Mouse (Mus musculus) embryonic facial prominence, embryonic 10.5 days (tissue): ENCODE measurements at regions not wholly inside any gene's neighbourhood (a gene's known extent, or its start where the extent isn't known, plus 50 kb on each side); places are given as distances from the start of the nearest gene placed in this dataset.

Experiments
- DNase-seq: peaks from one replicate; pipeline ENCODE4 v3.0.0-alpha.2; 2017; ENCODE audit warnings: low spot score
- H3K27ac ChIP-seq: fragments of 300-500 bp; sonication (generic); replicated peaks from 2 replicates; pipeline ENCODE4 v1.5.1; 2016; ENCODE audit warnings: mild to moderate bottlenecking
- H3K27me3 ChIP-seq: fragments of 300-500 bp; sonication (generic); replicated peaks from 2 replicates; pipeline ENCODE4 v1.6.1; 2016; ENCODE audit warnings: low read depth, mild to moderate bottlenecking; ENCODE audit not compliant: poor library complexity, severe bottlenecking
- H3K36me3 ChIP-seq: fragments of 300-500 bp; sonication (generic); replicated peaks from 2 replicates; pipeline ENCODE4 v1.6.1; 2016; ENCODE audit warnings: mild to moderate bottlenecking, moderate library complexity
- H3K4me1 ChIP-seq: fragments of 300-500 bp; sonication (generic); 2 replicates; pipeline ENCODE4 v1.6.1; 2016
- H3K4me3 ChIP-seq: fragments of 300-500 bp; sonication (generic); 2 replicates; pipeline ENCODE4 v1.5.1; 2016; ENCODE audit warnings: mild to moderate bottlenecking, moderate library complexity
- H3K9me3 ChIP-seq: fragments of 300-500 bp; sonication (generic); 2 replicates; pipeline ENCODE4 v1.6.1; 2016; ENCODE audit warnings: mild to moderate bottlenecking
- WGBS: fragments of 180-500 bp; shearing (Covaris S2); methylation state at CpG from one replicate; pipeline ENCODE4 v1.1.7; 2016; 5-methylcytosine and 5-hydroxymethylcytosine counted together

DNA sequence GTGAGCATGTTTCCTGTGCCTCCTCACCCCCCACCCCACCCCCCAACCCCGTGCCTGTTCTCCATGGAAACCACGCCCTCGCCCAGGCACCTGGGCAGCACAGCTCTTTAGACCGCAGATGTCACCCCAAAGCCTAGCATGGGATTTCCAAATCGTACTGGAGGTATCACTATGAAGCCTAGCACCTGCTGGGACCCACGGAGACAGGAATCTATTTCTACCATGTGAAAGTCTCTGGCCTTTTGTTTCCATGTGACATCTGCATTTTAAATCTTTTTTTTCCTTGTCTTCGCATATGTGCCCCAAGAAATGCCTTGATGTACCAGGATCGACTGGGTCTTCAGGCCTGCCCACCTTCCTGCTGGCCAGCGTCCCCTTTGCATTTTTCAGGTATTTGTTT lies 179.7 kb downstream of the Irs2 start:
- 41% methylated on average over 9 of the region's 9 CpGs for WGBS
- no peak overlapping the region for H3K27ac ChIP-seq
- H3K9me3 ChIP-seq: no peaks in the 10 kb centered on the region
- H3K4me3 ChIP-seq: no peak overlapping the region
- no peaks in the 10 kb centered on the region for H3K36me3 ChIP-seq
- H3K4me1 ChIP-seq: peaks cover 7% of the 10 kb centered on the region
- H3K27me3 ChIP-seq: peaks cover 9% of the 10 kb centered on the region; the same call in 1 of the 2 replicates
- no peak for DNase-seq

- no peak for DNase-seq
- Histone ChIP-seq H3K36me3 (no peaks in the 10 kb centered on the region), H3K27ac (no peak overlapping the region), H3K4me3 (no peak overlapping the region), H3K4me1 (peaks cover 6% of the 10 kb centered on the region), H3K27me3 (peaks cover 9% of the 10 kb centered on the region; the same call in 1 of the 2 replicates), H3K9me3 (no peaks in the 10 kb centered on the region)
- WGBS: 84% methylated on average over 6 of the region's 6 CpGs
Measured at GRCm38 (mm10) chr8:10827560-10827959, 180.7 kb downstream of the Irs2 start.

GRCm38 (mm10) chr8:10825981-10826380 lies 182.3 kb downstream of the Irs2 start:
- DNase-seq: no peak
- Histone ChIP-seq H3K36me3 (no peaks in the 10 kb centered on the region), H3K27me3 (peaks cover 9% of the 10 kb centered on the region; the same call in 1 of the 2 replicates), H3K9me3 (no peaks in the 10 kb centered on the region), H3K4me1 (peaks cover 17% of the 10 kb centered on the region), H3K4me3 (no peak overlapping the region), H3K27ac (no peak overlapping the region)
- WGBS: 84% methylated on average over 4 of the region's 4 CpGs

DNA sequence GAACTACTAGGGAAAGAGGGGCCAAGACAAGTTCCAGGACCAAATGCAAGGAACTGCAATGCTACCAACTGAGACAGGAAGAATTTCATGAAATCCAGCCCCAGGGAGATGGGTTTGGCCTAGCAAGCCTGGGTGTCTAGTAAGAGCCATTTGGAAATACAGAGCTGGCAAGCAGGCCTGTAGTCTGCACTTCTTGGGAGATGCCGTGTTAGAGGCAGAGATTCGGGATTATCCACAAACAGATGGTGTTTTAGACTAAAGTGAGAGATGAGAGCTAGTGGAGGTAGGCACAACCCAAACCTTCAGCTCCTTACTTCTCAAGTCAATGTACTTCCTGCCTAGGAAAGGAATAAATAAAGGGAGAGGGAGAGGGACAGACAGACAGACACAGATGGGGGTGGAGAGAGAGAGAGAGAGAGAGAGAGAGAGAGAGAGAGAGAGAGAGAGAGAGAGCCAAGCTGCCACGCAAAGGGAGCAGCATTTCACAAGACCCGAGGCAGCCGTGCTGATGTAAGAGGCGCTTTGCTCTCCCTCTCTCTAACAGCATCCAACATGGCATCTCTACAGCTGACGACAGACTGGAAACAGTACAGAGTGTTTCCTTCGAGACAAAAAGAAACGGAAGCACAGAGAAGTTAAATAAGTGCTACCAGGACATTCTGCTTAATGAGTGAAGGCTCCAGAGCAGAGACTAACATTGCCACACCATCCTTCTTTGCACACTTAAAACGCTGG lies 182.9 kb downstream of the Irs2 start:
- Histone ChIP-seq H3K4me3 (no peak overlapping the region), H3K9me3 (no peaks in the 10 kb centered on the region), H3K27ac (no peak overlapping the region), H3K27me3 (peaks cover 9% of the 10 kb centered on the region; the same call in 1 of the 2 replicates), H3K36me3 (no peaks in the 10 kb centered on the region), H3K4me1 (peaks cover 17% of the 10 kb centered on the region)
- 82% methylated on average over 10 of the region's 10 CpGs for WGBS
- DNase-seq: no peak

DNA sequence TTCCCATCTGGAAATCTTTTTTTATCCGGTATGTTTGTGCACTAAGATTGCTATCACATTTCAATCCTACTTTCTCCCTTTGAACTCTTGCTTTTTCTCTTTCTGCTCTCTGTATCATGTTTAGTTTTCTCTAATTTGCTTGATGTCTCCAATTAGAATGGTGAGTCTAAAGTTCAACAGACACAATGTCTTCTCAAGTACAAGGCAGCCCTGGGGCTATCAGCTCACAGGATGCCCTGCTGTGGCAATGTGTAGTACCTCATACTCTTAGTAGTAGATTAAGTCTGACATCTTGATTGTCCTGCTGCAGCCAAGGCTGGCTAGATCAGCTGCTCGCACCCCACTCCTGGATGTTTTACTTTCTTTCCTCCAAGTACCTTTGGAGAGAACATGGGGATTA lies 186.4 kb downstream of the Irs2 start:
- no peak overlapping the region for H3K4me3 ChIP-seq
- H3K4me1 ChIP-seq: peaks cover 13% of the 10 kb centered on the region
- no peaks in the 10 kb centered on the region for H3K36me3 ChIP-seq
- 0 out of 2 replicates have a peak, but pooled peaks cover 6% of the 10 kb centered on the region for H3K27me3 ChIP-seq
- no peak overlapping the region for H3K27ac ChIP-seq
- peak; percentile 60 for DNase-seq
- H3K9me3 ChIP-seq: no peaks in the 10 kb centered on the region
- WGBS: 51% methylated on average over 2 of the region's 2 CpGs

GRCm38 (mm10) chr8:10814499-10814898 lies 193.8 kb downstream of the Irs2 start:
- 85% methylated on average over 7 of the region's 7 CpGs for WGBS
- DNase-seq: no peak
- Histone ChIP-seq H3K9me3 (no peaks in the 10 kb centered on the region), H3K27ac (no peak overlapping the region), H3K27me3 (peaks cover 6% of the 10 kb centered on the region), H3K36me3 (no peaks in the 10 kb centered on the region), H3K4me1 (peaks cover 5% of the 10 kb centered on the region; the same call in 1 of the 2 replicates), H3K4me3 (no peak overlapping the region)

DNA sequence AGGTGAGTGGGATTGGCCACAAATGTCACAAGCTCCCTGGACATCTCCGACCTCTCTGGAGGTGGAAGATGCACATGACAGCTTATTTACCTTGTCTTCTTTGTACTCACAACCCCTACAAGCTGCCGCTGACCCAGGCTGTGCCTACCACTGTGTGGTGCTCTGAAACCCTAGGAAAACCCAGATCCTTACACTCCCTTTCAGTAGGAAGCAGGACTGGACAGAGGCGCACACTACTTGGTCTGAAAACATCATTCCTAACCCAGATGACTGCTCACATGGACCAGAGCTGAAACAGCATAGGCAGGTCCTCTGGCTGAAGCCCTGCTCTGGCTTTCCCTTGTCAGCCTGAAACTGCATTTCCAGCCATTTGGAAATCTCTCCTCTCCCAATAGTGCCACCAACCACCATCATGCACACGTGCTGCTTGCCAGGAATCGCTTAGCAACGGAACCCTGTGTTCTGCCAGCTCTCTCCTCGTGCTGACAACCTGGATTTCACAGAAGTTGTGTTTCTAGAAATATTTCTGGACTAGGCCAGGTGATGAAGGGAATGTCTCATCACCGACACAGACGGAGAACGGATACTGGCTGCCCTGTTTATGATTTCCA lies 196.1 kb downstream of the Irs2 start:
- no peak overlapping the region for H3K4me3 ChIP-seq
- DNase-seq: no peak

GRCm38 (mm10) chr8:10807040-10807439 lies 201.2 kb downstream of the Irs2 start:
- H3K36me3 ChIP-seq: no peaks in the 10 kb centered on the region
- no peak overlapping the region for H3K4me3 ChIP-seq
- H3K27ac ChIP-seq: no peak overlapping the region
- H3K27me3 ChIP-seq: peaks cover 30% of the 10 kb centered on the region
- no peaks in the 10 kb centered on the region for H3K9me3 ChIP-seq
- H3K4me1 ChIP-seq: peaks cover 20% of the 10 kb centered on the region
- DNase-seq: no peak
- 94% methylated on average over 5 of the region's 5 CpGs for WGBS

More for the DNA sequence above, 196.1 kb downstream of the Irs2 start:
- Histone ChIP-seq H3K36me3 (no peaks in the 10 kb centered on the region), H3K4me1 (peaks cover 5% of the 10 kb centered on the region; the same call in 1 of the 2 replicates), H3K27me3 (peaks cover 10% of the 10 kb centered on the region), H3K27ac (0 out of 2 replicates have a peak overlapping the region, but pooled peaks have one; percentile 1), H3K9me3 (no peaks in the 10 kb centered on the region)
- WGBS: 81% methylated on average over 10 of the region's 10 CpGs

DNA sequence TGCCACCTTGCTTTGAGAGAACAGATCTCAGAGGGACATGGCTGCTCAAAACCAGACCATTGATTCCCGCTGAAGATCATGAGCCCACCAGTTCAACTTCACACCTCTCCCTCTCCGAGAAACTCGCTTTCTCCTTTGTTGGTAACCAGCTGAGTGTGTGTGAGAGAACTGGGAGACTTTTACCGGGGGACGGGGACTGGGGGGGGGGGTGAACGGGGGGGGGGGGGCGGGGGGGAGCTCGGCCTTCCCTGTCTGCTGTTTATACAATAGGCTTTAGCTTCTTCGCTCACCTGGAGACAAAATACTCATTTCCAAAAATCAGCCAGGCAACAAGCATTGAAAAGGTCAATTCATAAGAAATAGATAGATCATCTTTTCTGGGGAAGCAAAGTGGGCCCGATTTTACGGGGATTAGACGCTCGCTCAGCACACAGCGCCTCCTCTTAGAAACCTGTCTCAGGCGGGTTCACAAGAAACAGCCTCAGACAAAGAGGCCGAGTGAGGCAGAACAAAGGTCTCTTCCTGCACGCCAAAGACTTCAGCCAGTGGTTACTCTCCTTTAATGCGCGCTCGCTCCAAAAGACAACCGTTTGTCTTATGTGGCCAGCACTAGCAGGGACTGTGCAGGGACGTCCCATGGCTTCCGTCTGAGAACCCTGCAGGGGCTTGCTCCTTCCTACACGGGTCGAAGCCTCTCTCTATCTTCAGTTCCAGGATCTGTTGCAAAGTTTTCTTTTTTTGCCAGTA lies 202.7 kb downstream of the Irs2 start:
- H3K27me3 ChIP-seq: peaks cover 24% of the 10 kb centered on the region
- H3K4me1 ChIP-seq: peaks cover 24% of the 10 kb centered on the region
- H3K27ac ChIP-seq: peak overlapping the region; percentile 85
- no peaks in the 10 kb centered on the region for H3K36me3 ChIP-seq
- peak; percentile 54 for DNase-seq
- H3K4me3 ChIP-seq: peak overlapping the region; percentile 38; the same call in 1 of the 2 replicates
- H3K9me3 ChIP-seq: no peaks in the 10 kb centered on the region
- 4% methylated on average over 25 of the region's 25 CpGs for WGBS

- H3K9me3 ChIP-seq: no peaks in the 10 kb centered on the region
- H3K36me3 ChIP-seq: no peaks in the 10 kb centered on the region
- H3K27ac ChIP-seq: peak overlapping the region; percentile 85
- H3K4me1 ChIP-seq: peaks cover 24% of the 10 kb centered on the region
- DNase-seq: no peak
- H3K27me3 ChIP-seq: peaks cover 24% of the 10 kb centered on the region
- H3K4me3 ChIP-seq: peak overlapping the region; percentile 38; the same call in 1 of the 2 replicates
- 46% methylated on average over 3 of the region's 3 CpGs for WGBS
Measured at GRCm38 (mm10) chr8:10804974-10805373, 203.3 kb downstream of the Irs2 start.

DNA sequence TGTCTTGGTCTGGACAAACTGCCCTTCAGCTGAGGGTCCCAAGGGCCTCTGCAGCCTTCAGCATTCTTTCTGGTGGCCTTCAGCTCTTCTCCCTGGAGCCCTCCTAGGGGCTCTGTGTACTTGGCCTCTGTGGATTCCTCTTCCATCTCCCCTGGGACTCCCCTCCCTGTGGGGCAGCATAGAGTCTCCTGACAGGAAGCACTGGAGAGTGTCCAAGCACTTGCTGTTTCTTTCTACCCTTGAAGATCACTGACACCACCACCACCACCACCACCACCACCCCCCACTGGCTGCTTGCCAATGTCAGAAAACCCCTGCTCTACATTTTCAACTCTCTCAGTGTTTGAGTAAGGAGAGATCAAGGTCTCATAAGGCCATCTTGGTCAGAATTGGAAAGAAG lies 206.3 kb downstream of the Irs2 start:
- no peak for DNase-seq
- Histone ChIP-seq H3K4me1 (peaks cover 24% of the 10 kb centered on the region), H3K27me3 (peaks cover 18% of the 10 kb centered on the region), H3K36me3 (no peaks in the 10 kb centered on the region), H3K4me3 (no peak overlapping the region), H3K27ac (no peak overlapping the region; the same call in 1 of the 2 replicates), H3K9me3 (no peaks in the 10 kb centered on the region)

GRCm38 (mm10) chr8:10801580-10801979 lies 206.7 kb downstream of the Irs2 start:
- WGBS: 87% methylated on average over 5 of the region's 5 CpGs
- Histone ChIP-seq H3K27me3 (peaks cover 14% of the 10 kb centered on the region), H3K36me3 (no peaks in the 10 kb centered on the region), H3K4me3 (no peak overlapping the region), H3K4me1 (peaks cover 24% of the 10 kb centered on the region), H3K9me3 (no peaks in the 10 kb centered on the region), H3K27ac (no peak overlapping the region; the same call in 1 of the 2 replicates)
- no peak for DNase-seq
